Mouse (Mus musculus): ENCODE results near the gene Gm3543. TPM values are rescaled to one million over a fixed set of nuclear protein-coding genes. Genes with fewer than 3 reads are reported as not detected.

Gm3543 gene
- not detected for polyA plus RNA-seq (2014; fragmentation: Illumina TruSeq; extraction: RNeasy Lipid Tissue Mini Kit (QIAGEN cat#74804); ENCODE audit: insufficient read depth, low read depth, low replicate concordance)

GRCm38 (mm10) chr14:41983225-41983624 lies at the start of gene Gm3543:
Gene Gm3543 (minus strand): TSS chr14:41983325.

DNA sequence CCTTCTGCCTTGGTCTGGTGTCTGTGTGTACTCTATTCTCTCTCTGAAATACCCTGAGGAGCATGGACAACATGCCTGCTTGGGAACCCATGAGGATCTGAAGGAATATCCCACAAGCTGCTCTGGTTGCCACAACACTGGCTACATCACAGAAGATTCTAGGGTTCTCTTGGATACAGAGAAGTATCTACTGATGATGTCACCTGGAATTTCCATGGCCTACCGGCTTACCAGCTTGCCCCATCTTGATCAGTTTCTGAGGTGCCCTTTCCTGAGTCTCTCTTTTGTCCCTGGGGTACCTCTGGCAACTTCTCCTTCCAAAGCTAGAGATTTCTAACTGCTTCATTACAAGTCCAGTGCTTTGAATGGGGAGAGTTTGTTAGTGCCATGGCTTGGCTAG lies 15.3 kb downstream of the Gm3543 start, which contains the start of gene Gm6401:
Gm6401 (minus strand) TSS at position 101 of the 400 bp plus-strand sequence.

DNA sequence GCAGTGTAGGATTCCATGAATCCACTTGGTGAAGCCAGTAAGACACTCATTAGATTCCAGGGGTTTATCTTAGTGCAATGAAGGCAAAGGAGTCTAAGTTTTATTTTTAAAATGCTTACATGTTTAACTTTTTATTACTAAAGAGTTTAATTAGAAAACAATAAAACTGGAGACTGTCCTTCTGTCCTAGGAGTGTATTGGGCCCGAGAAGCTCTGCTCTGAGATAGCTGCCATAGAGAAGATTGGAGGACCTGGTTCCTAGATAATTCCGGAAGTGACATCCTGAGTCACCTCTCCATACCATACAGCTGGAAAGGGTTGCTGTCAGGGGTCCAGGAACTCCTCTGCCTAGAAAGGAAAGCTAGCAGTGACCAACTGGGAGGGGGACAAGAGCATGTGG lies 39.4 kb downstream of the Gm3543 start, which contains the start of gene 1700024B05Rik:
1700024B05Rik (plus strand) TSS at position 301 of the 400 bp plus-strand sequence.

Other genes starting within 250 kb of the Gm3543 start
- gene Gm7929, start 232.7 kb downstream of the Gm3543 start, polyA plus RNA-seq (2014; fragmentation: Illumina TruSeq; extraction: RNeasy Lipid Tissue Mini Kit (QIAGEN cat#74804); ENCODE audit: insufficient read depth, low read depth, low replicate concordance) = not detected
- gene Gm47189, start 210.9 kb downstream of the Gm3543 start, polyA plus RNA-seq (2014; fragmentation: Illumina TruSeq; extraction: RNeasy Lipid Tissue Mini Kit (QIAGEN cat#74804); ENCODE audit: insufficient read depth, low read depth, low replicate concordance) = not detected
- not detected for gene Gm7980, start 76.0 kb downstream of the Gm3543 start, polyA plus RNA-seq (2014; fragmentation: Illumina TruSeq; extraction: RNeasy Lipid Tissue Mini Kit (QIAGEN cat#74804); ENCODE audit: insufficient read depth, low read depth, low replicate concordance)
- gene 1700049E17Rik1, start 58.4 kb downstream of the Gm3543 start, polyA plus RNA-seq (2014; fragmentation: Illumina TruSeq; extraction: RNeasy Lipid Tissue Mini Kit (QIAGEN cat#74804); ENCODE audit: insufficient read depth, low read depth, low replicate concordance) = not detected
- not detected for gene 1700024B05Rik, start 39.3 kb downstream of the Gm3543 start, polyA plus RNA-seq (2014; fragmentation: Illumina TruSeq; extraction: RNeasy Lipid Tissue Mini Kit (QIAGEN cat#74804); ENCODE audit: insufficient read depth, low read depth, low replicate concordance)
- gene Gm6401, start 15.4 kb downstream of the Gm3543 start, polyA plus RNA-seq (2014; fragmentation: Illumina TruSeq; extraction: RNeasy Lipid Tissue Mini Kit (QIAGEN cat#74804); ENCODE audit: insufficient read depth, low read depth, low replicate concordance) = not detected
- not detected for gene Gm7951, start 134.0 kb upstream of the Gm3543 start, polyA plus RNA-seq (2014; fragmentation: Illumina TruSeq; extraction: RNeasy Lipid Tissue Mini Kit (QIAGEN cat#74804); ENCODE audit: insufficient read depth, low read depth, low replicate concordance)
- gene Gm17027, start 179.3 kb upstream of the Gm3543 start, polyA plus RNA-seq (2014; fragmentation: Illumina TruSeq; extraction: RNeasy Lipid Tissue Mini Kit (QIAGEN cat#74804); ENCODE audit: insufficient read depth, low read depth, low replicate concordance) = not detected
- gene Gm3573, start 207.5 kb upstream of the Gm3543 start, polyA plus RNA-seq (2014; fragmentation: Illumina TruSeq; extraction: RNeasy Lipid Tissue Mini Kit (QIAGEN cat#74804); ENCODE audit: insufficient read depth, low read depth, low replicate concordance) = not detected

Measured in lung, adult 10 weeks (tissue).